Mouse (Mus musculus) liver, postnatal 0 days (tissue): ENCODE measurements around the gene Tmem123.

Experiments
- CTCF ChIP-seq: sonication (generic); IDR thresholded peaks from 2 replicates; pipeline ENCODE4 v1.5.1; 2016; ENCODE audit warnings: antibody characterized with exemption, low read depth
- EP300 ChIP-seq: IDR thresholded peaks from 2 replicates; pipeline ENCODE4 v1.6.1; 2016; ENCODE audit warnings: antibody characterized with exemption, low read depth, mild to moderate bottlenecking

DNA sequence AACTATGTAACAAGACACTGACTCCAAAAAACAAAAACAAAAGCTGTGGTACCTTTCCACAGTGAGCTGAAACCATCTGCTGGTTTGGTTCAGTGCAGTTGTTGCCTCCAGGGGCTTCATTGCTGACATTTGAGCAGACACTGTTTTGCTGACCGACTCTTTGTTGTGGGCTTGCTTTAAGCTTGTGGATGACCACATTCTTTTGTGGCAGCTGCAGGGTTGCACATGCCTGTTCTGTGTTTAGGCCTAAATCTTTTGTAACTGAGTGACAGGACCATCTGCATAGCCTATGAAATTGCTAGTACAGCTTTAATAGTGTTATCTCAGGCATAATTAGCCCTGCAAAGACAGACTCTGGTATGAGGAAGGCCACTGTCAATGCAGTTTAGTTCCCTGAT is 20.8 kb downstream of the Tmem123 start:
- TF ChIP-seq EP300 (no peak), CTCF (no peak)
